Mouse (Mus musculus): ENCODE measurements at regions not wholly inside any gene's neighbourhood (a gene's known extent, or its start where the extent isn't known, plus 50 kb on each side); places are given as distances from the start of the nearest gene placed in this dataset.

DNA sequence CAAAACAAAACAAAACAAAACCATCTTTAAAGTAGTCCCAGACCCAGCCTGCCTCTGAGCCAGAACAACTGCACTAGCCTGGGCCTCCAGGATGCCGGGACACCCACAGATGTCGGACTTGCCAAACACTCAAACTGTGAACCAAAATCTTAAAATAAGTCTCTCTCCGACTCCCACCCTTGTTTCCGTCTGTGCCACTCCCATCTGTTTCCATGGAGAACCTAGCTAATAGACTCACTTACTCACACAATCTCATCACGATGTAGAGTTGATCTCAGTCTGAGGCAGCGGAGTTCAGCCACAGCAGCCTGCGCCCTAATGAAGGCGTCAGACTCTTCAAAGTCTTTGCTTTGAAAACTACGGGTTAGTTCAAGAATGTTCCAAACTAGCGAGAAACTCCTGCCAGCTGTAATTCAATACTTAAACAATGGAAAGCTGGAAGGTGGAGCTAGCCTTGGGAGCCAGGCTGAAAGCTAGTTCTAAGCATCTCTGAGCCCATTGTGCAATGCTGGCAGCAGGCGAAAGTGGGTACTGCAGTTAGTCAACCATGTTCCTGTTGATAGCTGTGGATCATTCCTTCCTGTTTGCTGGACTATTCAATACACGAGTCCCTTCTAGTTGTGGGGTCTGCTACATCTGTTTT lies 106.4 kb downstream of the Tpbg start:
- TF ChIP-seq CTCF (IDR thresholded peaks at IDR 0.05; ENCODE audit: low read depth, low read length) (no peak), EP300 (IDR thresholded peaks at IDR 0.05; ENCODE audit: insufficient read depth, low read depth, low read length) (no peak), POLR2A (IDR thresholded peaks at IDR 0.05; ENCODE audit: insufficient read depth, low read length) (no peak)
